Comparison of ENCODE assay signal across 8 mouse cellular contexts in the genomic region with DNA sequence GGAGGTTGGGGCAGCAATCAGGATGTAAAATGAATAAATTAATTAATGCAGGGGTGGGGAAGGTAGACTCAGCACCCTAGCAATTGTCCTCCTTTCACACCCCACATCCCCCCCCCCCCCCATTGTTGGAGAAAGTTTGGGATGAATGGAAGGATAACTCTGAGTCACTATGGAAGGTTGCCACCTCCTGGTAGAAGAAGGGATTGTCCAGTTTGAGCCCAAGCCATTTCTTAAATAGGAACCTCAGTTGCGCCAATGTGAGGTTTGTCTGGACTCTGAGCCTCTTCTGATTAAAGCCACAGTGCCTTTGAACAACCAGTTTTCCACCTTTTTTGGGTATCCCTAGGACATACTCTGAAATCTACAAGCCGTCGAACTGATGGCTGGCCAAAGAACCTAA. TPM values are rescaled to one million over a fixed set of nuclear protein-coding genes. Genes with fewer than 3 reads are reported as not detected.
DNase-seq lines count a peak whose midpoint lies in the region; ATAC-seq and TF ChIP-seq lines count a peak whose summit lies in the region.

No protein-coding gene starts in this region.

- no peaks in the 10 kb centered on the region for H3K9me3 ChIP-seq in E14TG2a.4 (ENCODE audit: low read length)
- no peaks in the 10 kb centered on the region for H3K9me3 ChIP-seq in embryonic facial prominence, embryonic 11.5 days (replicated peaks; ENCODE audit: control insufficient read depth, low read length)
- no peaks in the 10 kb centered on the region for H3K9me3 ChIP-seq in midbrain, embryonic 14.5 days (ENCODE audit: control insufficient read depth, low read length)

- peak; percentile 68 to 77 for DNase-seq in left cerebral cortex, postnatal 14 days (ENCODE audit: low spot score in 2 of 2)
- DNase-seq in left cerebral cortex, adult 11 months (ENCODE audit: low spot score), result no peak
- peak; percentile 54 for DNase-seq in adrenal gland, adult 2 months
- DNase-seq in embryonic facial prominence, embryonic 11.5 days (ENCODE audit: low spot score), result peak; percentile 78
- DNase-seq in kidney, postnatal 10 days, result peak; percentile 79
- peak; percentile 82 for DNase-seq in midbrain, embryonic 14.5 days
- no peak for DNase-seq in yolk sac, embryonic 10.5 days (ENCODE audit: low spot score)

- H3K4me2 ChIP-seq in embryonic facial prominence, embryonic 11.5 days (ENCODE audit: low read depth, low read length), result no peak overlapping the region
- H3K4me2 ChIP-seq in midbrain, embryonic 14.5 days (ENCODE audit: low read length), result no peak overlapping the region

- 89% methylated on average over 3 of the region's 3 CpGs for WGBS in embryonic facial prominence, embryonic 11.5 days
- 81% methylated on average over 3 of the region's 3 CpGs for WGBS in midbrain, embryonic 14.5 days

- peak; percentile 48 for TF ChIP-seq CTCF in E14TG2a.4 (conservative IDR thresholded peaks at IDR 0.05; ENCODE audit: low read length)

- H3K4me1 ChIP-seq in E14TG2a.4 (replicated peaks; ENCODE audit: low read depth, low read length), result peaks cover 5% of the 10 kb centered on the region; the same call in 1 of the 2 replicates
- no peaks in the 10 kb centered on the region for H3K4me1 ChIP-seq in embryonic facial prominence, embryonic 11.5 days (ENCODE audit: control insufficient read depth, insufficient read depth, low read length)
- no peaks in the 10 kb centered on the region for H3K4me1 ChIP-seq in midbrain, embryonic 14.5 days (ENCODE audit: control insufficient read depth, insufficient read depth, low read length)

- no peaks in the 10 kb centered on the region for H3K27me3 ChIP-seq in E14TG2a.4 (ENCODE audit: insufficient read depth, low read length)
- no peaks in the 10 kb centered on the region for H3K27me3 ChIP-seq in embryonic facial prominence, embryonic 11.5 days (ENCODE audit: control insufficient read depth, insufficient read depth, low read length)
- no peaks in the 10 kb centered on the region for H3K27me3 ChIP-seq in midbrain, embryonic 14.5 days (ENCODE audit: control insufficient read depth, insufficient read depth, low read length)

- intact Hi-C loops in left cerebral cortex, postnatal 14 days (cut with DNase I), result loop anchor here (5.0 to 10.0 kb wide), 4 partner anchors 71 to 479 kb away; a partner anchor contains a TSS

- no peak overlapping the region for H3K4me3 ChIP-seq in E14TG2a.4 (replicated peaks; ENCODE audit: low read length)
- H3K4me3 ChIP-seq in embryonic facial prominence, embryonic 11.5 days (ENCODE audit: low read depth, low read length), result no peak overlapping the region
- H3K4me3 ChIP-seq in midbrain, embryonic 14.5 days (replicated peaks; ENCODE audit: low read depth, low read length), result no peak overlapping the region

- H3K36me3 ChIP-seq in E14TG2a.4 (ENCODE audit: insufficient read depth, low read length), result peaks cover 95% of the 10 kb centered on the region
- peaks cover 12% of the 10 kb centered on the region for H3K36me3 ChIP-seq in embryonic facial prominence, embryonic 11.5 days (replicated peaks; ENCODE audit: control insufficient read depth, insufficient read depth, low read depth, low read length)
- H3K36me3 ChIP-seq in midbrain, embryonic 14.5 days (ENCODE audit: control insufficient read depth, insufficient read depth, low read length), result peaks cover 74% of the 10 kb centered on the region

- H3K27ac ChIP-seq in embryonic facial prominence, embryonic 11.5 days (replicated peaks; ENCODE audit: low read depth, low read length), result no peak overlapping the region
- no peak overlapping the region for H3K27ac ChIP-seq in midbrain, embryonic 14.5 days (replicated peaks; ENCODE audit: low read depth, low read length)

- H3K9ac ChIP-seq in embryonic facial prominence, embryonic 11.5 days (replicated peaks; ENCODE audit: low read length), result no peak overlapping the region
- H3K9ac ChIP-seq in midbrain, embryonic 14.5 days (replicated peaks; ENCODE audit: low read length), result no peak overlapping the region

- ATAC-seq in embryonic facial prominence, embryonic 11.5 days (replicated peaks; ENCODE audit: insufficient number of reproducible peaks, low FRiP score, low TSS enrichment, low read depth), result no peak
- no peak for ATAC-seq in midbrain, embryonic 14.5 days (ENCODE audit: low FRiP score, low TSS enrichment)

RNA-seq across cellular contexts. Expression of a gene that starts 42.8 kb away (rescaled TPM):
- total RNA-seq in left cerebral cortex, postnatal 14 days (2021), result 100 to 1,000 TPM; 304 to 308 TPM
- total RNA-seq in adrenal gland, adult 2 months (2021), result 100 to 1,000 TPM; 220 to 233 TPM
- 169 and 270 TPM in 2 replicates for polyA plus RNA-seq in adrenal gland, adult 2 months (2012; rRNA removed)
- 167 TPM in 2 replicates for polyA plus RNA-seq in embryonic facial prominence, embryonic 11.5 days (2014; fragmentation: Nextera tagmentation; extraction: Ambion mirVana)
- 172 and 191 TPM in 2 replicates for polyA plus RNA-seq in midbrain, embryonic 14.5 days (2014; fragmentation: Nextera tagmentation; extraction: Ambion mirVana)

RNA-seq across cellular contexts. Expression of a gene that starts 42.8 kb away (rescaled TPM):
- total RNA-seq in left cerebral cortex, postnatal 14 days (2021), result 1 to 10 TPM in 1 of 2 experiments, under 1 TPM in 1; 0.42 to 1.4 TPM
- 1 to 10 TPM in 1 of 2 experiments, under 1 TPM in 1; 0.73 to 1.6 TPM for total RNA-seq in adrenal gland, adult 2 months (2021)
- not detected in 2 replicates for polyA plus RNA-seq in adrenal gland, adult 2 months (2012; rRNA removed)
- polyA plus RNA-seq in embryonic facial prominence, embryonic 11.5 days (2014; fragmentation: Nextera tagmentation; extraction: Ambion mirVana), result 1.4 and 1.7 TPM in 2 replicates
- 1.6 and 1.7 TPM in 2 replicates for polyA plus RNA-seq in midbrain, embryonic 14.5 days (2014; fragmentation: Nextera tagmentation; extraction: Ambion mirVana)

Comparison
In these comparisons a context has a peak if more than half of its experiments do, and no peak if none do; other contexts are left out.
1. DNase-seq: peak in left cerebral cortex, postnatal 14 days (2 of 2), adrenal gland, adult 2 months (single experiment), embryonic facial prominence, embryonic 11.5 days (single experiment), kidney, postnatal 10 days (single experiment) and midbrain, embryonic 14.5 days (single experiment); none in left cerebral cortex, adult 11 months (single experiment) and yolk sac, embryonic 10.5 days (single experiment).